Mouse (Mus musculus) adrenal gland, adult 18-20 months (tissue): ENCODE measurements around the gene Spred1. TPM values are rescaled to one million over a fixed set of nuclear protein-coding genes. Genes with fewer than 3 reads are reported as not detected.

Source experiments
- DNase-seq, 2 experiments: peaks; one replicate each; pipeline ENCODE4 v3.0.0; 2021 to 2022; ENCODE audit warnings: low spot score in 2 of 2
- total RNA-seq, 2 experiments: library from RNA; stranded (reverse); gene quantifications; 1 replicate in 1 of 2; 2 replicates in 1 of 2; pipeline ENCODE4 v1.2.3; 2021

Gene Spred1
- total RNA-seq, 2 experiments from 2014 or later: 51.6 to 78.9 TPM

- no peak for DNase-seq
These were observed 55.8 kb downstream of the Spred1 start for GRCm38 (mm10) chr2:117176937-117177336.

GRCm38 (mm10) chr2:117180250-117180885, 59.2 kb downstream of the Spred1 start:
- DNase-seq: peak; percentile 83 to 84

DNA sequence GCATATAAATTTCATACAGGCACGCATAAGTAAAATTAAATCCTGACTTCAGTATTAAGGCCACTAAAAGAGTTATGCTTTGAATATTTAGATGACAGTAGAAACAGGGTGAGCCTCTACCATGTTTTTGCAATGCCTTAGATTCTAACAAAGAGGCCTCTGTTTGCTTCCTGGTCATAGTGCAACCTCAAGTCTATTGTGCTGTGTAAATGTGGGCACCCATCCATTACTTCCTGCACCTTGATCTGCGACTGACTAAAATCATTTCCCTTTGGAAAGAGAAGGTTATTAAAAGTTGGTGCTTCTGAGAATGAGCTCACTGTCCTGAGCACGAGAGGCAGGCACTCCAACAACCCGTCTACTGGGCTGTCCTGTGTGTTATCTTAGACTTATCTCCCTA, 64.4 kb downstream of the Spred1 start:
- DNase-seq: no peak

- no peak for DNase-seq
These were observed 69.7 kb downstream of the Spred1 start for GRCm38 (mm10) chr2:117190915-117191314.

GRCm38 (mm10) chr2:117194309-117194708, 73.1 kb downstream of the Spred1 start:
- DNase-seq: no peak

DNA sequence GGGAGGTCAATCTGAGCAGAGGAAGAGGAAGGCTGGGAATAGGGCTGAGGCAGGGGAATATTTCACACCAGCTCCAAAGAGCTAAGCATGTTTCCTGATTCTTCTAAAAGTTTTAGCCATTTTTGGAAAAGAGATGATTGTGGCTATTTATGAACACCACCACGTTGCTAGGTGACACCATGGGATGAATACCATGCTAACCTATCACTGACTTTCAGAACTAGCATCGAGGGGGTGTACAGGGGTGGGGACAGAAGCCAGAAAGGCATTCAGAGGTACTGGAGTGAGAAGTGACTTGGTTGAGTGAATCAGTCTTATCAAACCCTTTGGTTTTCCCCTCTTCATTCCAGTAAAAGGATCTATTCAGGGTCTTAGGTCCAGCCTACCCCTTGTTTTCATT, 74.0 kb downstream of the Spred1 start:
- no peak for DNase-seq

- no peak for DNase-seq
These were observed 74.4 kb downstream of the Spred1 start for GRCm38 (mm10) chr2:117195578-117195977.

DNA sequence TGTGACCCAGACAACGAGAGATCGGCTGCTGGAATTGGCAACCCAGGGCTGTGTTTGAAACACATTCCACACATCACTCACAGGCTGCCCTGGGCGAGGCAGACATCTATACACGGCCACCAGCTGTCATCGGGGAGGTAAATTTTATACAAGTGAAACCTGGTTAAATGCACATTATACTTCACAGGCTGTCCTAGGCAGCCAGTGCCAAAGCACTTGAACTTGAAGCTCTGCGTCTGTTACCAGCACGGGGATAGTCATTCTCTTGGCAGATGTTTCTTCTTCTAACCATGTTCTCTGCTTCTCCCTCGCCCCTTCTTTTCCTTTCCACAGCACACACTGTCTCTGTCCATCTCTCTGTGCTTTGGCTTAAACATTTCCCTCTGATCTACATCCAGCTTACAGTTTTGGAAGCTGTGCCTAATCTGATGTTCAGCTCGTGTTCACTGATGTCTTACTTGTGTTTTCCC, 79.7 kb downstream of the Spred1 start:
- no peak for DNase-seq

DNA sequence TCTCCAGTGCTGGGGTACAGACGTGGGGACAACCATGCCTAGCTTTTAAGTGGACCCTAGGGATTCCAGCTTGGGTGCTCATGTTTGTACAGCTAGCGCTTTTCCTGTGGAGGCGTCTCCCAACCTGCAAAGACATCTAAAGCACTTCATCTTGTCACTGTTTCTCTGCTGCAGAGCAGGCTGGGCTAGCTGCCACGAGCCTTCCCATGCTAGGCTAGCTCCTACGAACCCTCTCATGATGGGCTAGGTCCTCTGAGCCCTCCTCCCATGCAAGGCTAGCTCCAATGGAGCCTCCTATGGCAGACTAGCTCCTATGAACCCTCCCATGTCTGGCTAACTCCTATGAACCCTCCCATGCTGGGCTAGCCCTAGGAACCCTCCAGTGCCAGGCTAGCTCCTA, 82.2 kb downstream of the Spred1 start:
- no peak for DNase-seq

GRCm38 (mm10) chr2:117204534-117204933, 83.4 kb downstream of the Spred1 start:
- DNase-seq: peak in 1 of 2 experiments; percentile 29

GRCm38 (mm10) chr2:117205066-117205465, 83.9 kb downstream of the Spred1 start:
- DNase-seq: peak in 1 of 2 experiments; percentile 27

DNA sequence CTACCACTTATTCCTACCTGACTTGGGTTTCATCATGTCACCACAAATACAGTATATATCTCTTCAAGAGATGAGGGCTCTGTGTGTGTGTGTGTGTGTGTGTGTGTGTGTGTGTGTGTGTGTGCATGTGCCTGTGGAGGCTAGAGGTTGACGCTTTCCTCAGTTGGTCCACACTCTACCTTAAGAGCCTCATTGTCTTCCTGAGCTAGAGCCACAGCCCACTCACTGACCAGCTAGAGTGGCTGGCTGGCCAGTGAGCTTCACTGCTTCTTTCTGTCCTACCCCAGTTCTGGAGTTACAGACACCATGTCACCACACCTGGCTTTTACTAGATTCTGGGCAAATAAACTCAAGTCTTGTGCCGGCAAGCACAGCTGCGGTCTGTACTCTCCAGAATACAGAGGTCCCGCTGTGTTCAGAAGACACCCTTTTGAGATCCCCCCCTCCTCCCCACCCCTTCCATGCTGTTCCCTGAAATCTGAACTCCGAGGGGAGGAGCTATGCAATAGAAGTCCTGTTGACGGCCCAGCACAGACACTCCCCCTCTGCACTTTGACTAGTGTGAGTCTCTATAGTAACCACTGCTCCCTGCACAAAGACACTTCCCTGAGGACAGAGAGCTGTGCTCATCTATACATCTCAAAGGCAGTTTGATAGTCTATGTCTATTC, 89.4 kb downstream of the Spred1 start:
- no peak for DNase-seq

DNA sequence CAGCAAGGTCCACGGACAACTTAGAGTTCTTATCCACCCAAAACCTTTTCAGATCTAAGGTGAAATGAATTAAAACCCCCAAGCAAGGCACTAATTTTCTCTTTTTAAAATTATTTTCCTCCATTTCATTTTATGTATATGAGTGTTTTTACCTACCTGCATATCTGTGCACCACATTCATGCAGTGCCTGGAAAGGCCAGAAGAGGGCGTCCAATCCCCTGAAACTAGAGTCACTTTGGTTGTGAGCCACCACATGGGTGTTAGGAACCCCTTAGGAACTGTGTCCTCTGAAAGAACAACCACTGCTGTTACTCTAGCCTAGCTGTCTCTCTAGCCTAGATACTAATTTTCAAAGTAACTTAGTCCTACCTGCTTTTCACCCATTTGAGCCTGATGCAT, 95.0 kb downstream of the Spred1 start:
- DNase-seq: no peak

DNA sequence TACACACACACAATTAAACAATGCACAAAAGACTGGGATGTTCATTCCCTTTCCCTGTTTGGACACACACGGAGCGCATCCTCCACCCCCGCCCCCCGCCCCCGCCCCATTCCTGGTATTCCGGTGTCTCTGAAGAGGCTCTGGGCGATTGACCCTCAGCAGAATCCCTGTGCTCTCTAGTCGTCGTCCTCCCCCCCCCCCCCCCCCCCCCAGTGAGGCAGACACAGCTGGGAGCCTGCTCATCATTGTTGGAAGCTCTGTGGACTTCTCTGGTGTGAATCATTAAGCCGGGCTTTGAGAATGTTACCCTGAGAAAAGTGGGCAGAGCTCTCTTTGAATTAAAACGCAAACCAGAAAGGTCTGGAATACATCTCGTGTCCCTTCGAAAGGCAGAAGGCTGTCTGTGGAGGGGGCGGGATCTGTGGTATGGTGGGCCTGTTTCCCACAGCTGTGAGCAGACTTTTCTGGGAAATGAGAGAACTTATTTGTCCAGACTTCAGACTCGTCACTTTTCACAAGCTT, 96.6 kb downstream of the Spred1 start:
- no peak for DNase-seq

- DNase-seq: no peak
These were observed 98.4 kb downstream of the Spred1 start for GRCm38 (mm10) chr2:117219536-117219935.

DNA sequence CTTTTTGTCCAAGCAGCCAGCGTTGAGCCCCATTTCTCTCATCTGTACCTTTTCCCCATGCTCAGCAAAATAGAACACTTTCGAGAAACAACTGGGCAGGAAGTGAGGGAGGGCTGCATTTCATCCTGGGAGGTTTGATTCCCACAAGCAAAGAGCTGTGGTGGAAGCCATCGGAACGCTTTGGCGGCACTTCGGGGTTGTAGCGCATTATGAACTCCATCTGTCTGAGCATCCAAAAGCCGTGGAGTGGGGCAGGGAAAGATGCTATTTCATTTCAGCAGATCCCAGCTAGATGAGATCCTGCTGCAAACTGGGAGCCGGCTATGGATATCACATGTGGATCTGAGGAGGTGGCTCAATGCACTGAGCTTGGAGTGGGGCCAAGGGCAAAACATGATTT, 101.5 kb downstream of the Spred1 start:
- no peak for DNase-seq

DNA sequence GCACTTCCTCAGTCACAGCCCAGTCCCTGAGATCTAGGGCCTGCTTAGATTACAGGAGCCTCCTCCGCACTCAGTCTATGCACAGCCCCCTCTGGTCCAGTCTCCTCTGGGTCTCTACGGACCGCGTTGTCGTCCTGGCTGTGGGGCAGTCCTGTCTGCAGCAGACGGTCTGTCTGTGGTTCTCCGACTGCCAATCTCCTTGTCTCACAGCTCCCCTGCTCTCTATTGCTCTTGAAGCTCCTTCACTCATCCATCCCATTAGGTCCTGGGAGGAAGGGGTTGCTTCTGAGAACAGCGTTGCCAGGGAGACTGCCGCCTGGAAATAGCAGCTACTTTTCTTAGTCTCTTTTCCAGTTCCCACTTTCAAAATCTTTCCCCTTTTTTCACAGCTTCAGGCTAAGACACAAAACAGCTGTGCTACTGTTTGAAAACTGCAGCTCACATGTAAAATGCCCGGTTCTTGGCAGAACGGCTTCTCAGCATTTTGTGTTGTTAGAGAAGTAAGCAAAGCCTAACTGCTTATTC, 107.5 kb downstream of the Spred1 start:
- no peak for DNase-seq

GRCm38 (mm10) chr2:117230261-117230660, 109.1 kb downstream of the Spred1 start:
- no peak for DNase-seq

GRCm38 (mm10) chr2:117231257-117231656, 110.1 kb downstream of the Spred1 start:
- peak; percentile 82 to 89 for DNase-seq
